Mouse (Mus musculus): ENCODE data around the gene Il15.

DNA sequence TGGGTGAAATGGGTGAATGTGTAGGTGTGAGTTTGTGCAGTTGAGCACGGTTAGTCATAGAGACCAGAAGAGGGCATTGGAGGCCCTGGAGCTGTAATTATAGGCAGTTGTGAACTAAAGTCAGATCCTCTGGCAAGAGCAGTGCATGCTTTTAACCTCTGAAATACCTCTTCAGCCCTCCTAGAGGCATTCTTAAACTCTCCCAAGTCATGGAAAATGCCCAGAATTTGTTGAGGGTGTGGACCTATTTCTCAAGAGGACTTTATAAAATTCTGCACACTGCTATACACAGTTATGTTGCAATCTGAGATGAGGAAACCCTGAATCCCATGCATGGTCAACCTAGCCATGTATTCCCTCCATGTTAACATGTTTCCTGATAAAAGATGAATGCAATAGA, 77.0 kb downstream of the Il15 start:
- TF ChIP-seq CTCF (IDR thresholded peaks at IDR 0.05; ENCODE audit: borderline replicate concordance, control insufficient read depth, extremely low read depth, insufficient read depth, low read length, poor library complexity) (no peak), POLR2A (IDR thresholded peaks at IDR 0.05; ENCODE audit: control insufficient read depth, extremely low read depth, insufficient read depth, low read length, poor library complexity) (no peak)
